Mouse (Mus musculus): ENCODE data around the gene Naip1.
A peak's percentile ranks its signal among the peaks of the same experiment; 100 is the strongest.

The Naip1 gene

GRCm38 (mm10) chr13:100391021-100391420 lies 61.6 kb downstream of the Naip1 start:
- DNase-seq: peak; percentile 48 to 50

DNA sequence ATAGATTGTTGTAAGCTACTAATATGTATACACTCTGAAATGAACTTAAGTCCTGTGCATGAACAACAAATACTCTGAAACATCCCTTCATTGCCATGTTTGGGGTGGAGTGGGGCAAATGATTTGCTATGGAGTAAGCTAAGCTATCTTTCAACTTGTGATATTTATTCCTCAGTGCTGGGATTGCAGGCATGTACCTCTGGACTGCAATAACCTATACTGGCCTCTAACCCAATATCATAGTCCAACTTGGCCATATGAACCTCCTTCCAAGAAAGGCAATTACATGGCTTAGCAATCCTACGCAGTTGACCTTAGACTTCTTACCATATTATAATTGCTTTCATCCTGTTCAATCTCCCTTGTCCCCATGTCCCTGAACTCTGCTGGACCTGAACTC lies 82.1 kb downstream of the Naip1 start:
- no peak for DNase-seq

All from B cell, adult 2 months (primary cell).